Mouse (Mus musculus): ENCODE measurements around the gene Alg9.

DNA sequence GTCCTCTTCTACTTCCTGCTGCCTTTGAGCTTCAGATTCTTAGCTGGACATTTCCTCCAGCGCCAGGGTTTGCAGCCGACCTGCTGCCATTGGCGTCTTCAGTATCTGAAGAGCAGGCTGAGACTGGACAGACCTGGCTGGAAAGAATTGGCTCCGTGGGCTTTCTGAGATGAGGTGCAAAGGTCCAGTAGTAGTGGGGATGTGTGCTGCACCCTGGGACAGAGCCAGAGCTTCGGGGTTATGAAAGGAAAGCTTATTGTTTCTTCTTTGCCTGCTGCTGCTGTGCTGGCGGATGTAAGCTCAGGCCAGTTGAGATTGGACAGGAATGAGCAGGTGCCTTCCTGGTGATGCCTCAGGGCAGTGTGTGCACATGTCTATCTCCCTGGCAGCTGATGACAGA is 99.2 kb downstream of the Alg9 start:
- TF ChIP-seq POLR2A (IDR thresholded peaks at IDR 0.05; ENCODE audit: extremely low read depth, insufficient read depth, low read length) (no peak), CTCF (IDR thresholded peaks at IDR 0.05; ENCODE audit: low read depth, low read length) (no peak)

Measured in liver, adult 2 months (tissue).